Mouse (Mus musculus): ENCODE measurements around the gene Tex35. TPM values are rescaled to one million over a fixed set of nuclear protein-coding genes. Genes with fewer than 3 reads are reported as not detected.

Gene Tex35
- polyA plus RNA-seq (2014; fragmentation: Illumina TruSeq; extraction: RNeasy Lipid Tissue Mini Kit (QIAGEN cat#74804); ENCODE audit: low read depth, low replicate concordance) = not detected

GRCm38 (mm10) chr1:157108580-157108979 is at the start of gene Tex35:
Gene Tex35, minus strand, starts transcription at chr1:157108680.

Other genes with a start within 250 kb of the Tex35 start
- gene Ralgps2, start 169.1 kb downstream of the Tex35 start, polyA plus RNA-seq (2014; fragmentation: Illumina TruSeq; extraction: RNeasy Lipid Tissue Mini Kit (QIAGEN cat#74804); ENCODE audit: low read depth, low replicate concordance) = 76.7 TPM